Mouse (Mus musculus) stomach, embryonic 15.5 days (tissue): ENCODE results near the gene Mrps16. TPM values are rescaled to one million over a fixed set of nuclear protein-coding genes. Genes with fewer than 3 reads are reported as not detected.

ENCODE experiments used
- ATAC-seq: fragments of 200-750 bp; cut with Nextera tagmentation; 2 replicates; pipeline ENCODE4 v1.8.0; 2017; ENCODE audit warnings: low read depth, moderate number of reproducible peaks, moderate TSS enrichment; ENCODE audit not compliant: insufficient read depth, low FRiP score
- H3K27ac ChIP-seq: fragments of 300-500 bp; sonication (generic); 2 replicates; pipeline ENCODE4 v1.5.1; 2015; ENCODE audit warnings: mild to moderate bottlenecking, inconsistent platforms
- H3K27me3 ChIP-seq: fragments of 300-500 bp; sonication (generic); replicated peaks from 2 replicates; pipeline ENCODE4 v1.6.1; 2015; ENCODE audit warnings: inconsistent platforms
- H3K36me3 ChIP-seq: fragments of 300-500 bp; sonication (generic); 2 replicates; pipeline ENCODE4 v1.6.1; 2015; ENCODE audit warnings: inconsistent platforms
- H3K4me1 ChIP-seq: fragments of 300-500 bp; sonication (generic); 2 replicates; pipeline ENCODE4 v1.6.1; 2015; ENCODE audit warnings: inconsistent platforms
- H3K4me2 ChIP-seq: fragments of 300-500 bp; sonication (generic); 2 replicates; pipeline ENCODE4 v1.6.1; 2015; ENCODE audit warnings: mild to moderate bottlenecking, inconsistent platforms
- H3K4me3 ChIP-seq: fragments of 300-500 bp; sonication (generic); replicated peaks from 2 replicates; pipeline ENCODE4 v1.5.1; 2015; ENCODE audit warnings: inconsistent platforms
- H3K9ac ChIP-seq: fragments of 300-500 bp; sonication (generic); 2 replicates; pipeline ENCODE4 v1.6.1; 2015; ENCODE audit warnings: inconsistent platforms
- H3K9me3 ChIP-seq: fragments of 300-500 bp; sonication (generic); 2 replicates; pipeline ENCODE4 v1.6.1; 2016; ENCODE audit warnings: inconsistent platforms
- WGBS: fragments of 180-500 bp; shearing (Covaris S2); methylation state at CpG from one replicate; pipeline ENCODE4 v1.1.7; 2015; 5-methylcytosine and 5-hydroxymethylcytosine counted together
- polyA plus RNA-seq: library from polyadenylated mRNA; unstranded; fragments of >200 nt; fragmentation: Nextera tagmentation; extraction: Ambion mirVana; gene quantifications from 2 replicates; pipeline ENCODE4 v1.2.1, GENCODE M21; 2015

Mrps16 gene
- polyA plus RNA-seq, 1 experiment from 2014 or later = 85.2 TPM

GRCm38 (mm10) chr14:20392326-20392725, 1.1 kb downstream of the Mrps16 start:
- Histone ChIP-seq H3K4me2 (peak overlapping the region; percentile 24; the same call in 1 of the 2 replicates), H3K4me1 (peaks cover 8% of the 10 kb centered on the region), H3K27ac (no peak overlapping the region), H3K9me3 (no peaks in the 10 kb centered on the region), H3K4me3 (no peak overlapping the region), H3K36me3 (no peaks in the 10 kb centered on the region; the same call in 1 of the 2 replicates), H3K9ac (no peak overlapping the region), H3K27me3 (no peaks in the 10 kb centered on the region)
- ATAC-seq = no peak
- WGBS = 84% methylated on average over 4 of the region's 4 CpGs

GRCm38 (mm10) chr14:20389446-20390079, 3.9 kb downstream of the Mrps16 start:
- Histone ChIP-seq H3K4me3 (peak overlapping the region; percentile 88), H3K4me2 (peak overlapping the region; percentile 70; the same call in 1 of the 2 replicates), H3K36me3 (no peaks in the 10 kb centered on the region; the same call in 1 of the 2 replicates), H3K9me3 (no peaks in the 10 kb centered on the region), H3K27ac (peak overlapping the region; percentile 85; the same call in 1 of the 2 replicates), H3K27me3 (no peaks in the 10 kb centered on the region), H3K9ac (no peak overlapping the region), H3K4me1 (peaks cover 23% of the 10 kb centered on the region)
- no peak for ATAC-seq
- 82% methylated on average over 8 of the region's 8 CpGs for WGBS

- Histone ChIP-seq H3K4me2 (peak within 1 kb of the TSS; percentile 70), H3K9me3 (no peaks in the 10 kb centered on the region), H3K27ac (peak within 1 kb of the TSS; percentile 85), H3K4me1 (peaks cover 20% of the 10 kb centered on the region), H3K9ac (peak within 1 kb of the TSS; percentile 78), H3K36me3 (peaks cover 3% of the 10 kb centered on the region; the same call in 1 of the 2 replicates), H3K27me3 (no peaks in the 10 kb centered on the region), H3K4me3 (peak within 1 kb of the TSS; percentile 88)
- ATAC-seq = peak; percentile 66
- WGBS = under 1% methylated on average over 59 of the region's 59 CpGs
Observed at GRCm38 (mm10) chr14:20388441-20389129, 4.8 kb downstream of the Mrps16 start, which contains the start of gene Dnajc9. TSS of gene Dnajc9 (minus strand) at chr14:20388910.

- H3K27me3 ChIP-seq = no peaks in the 10 kb centered on the region
- H3K27ac ChIP-seq = no peak overlapping the region
- H3K4me3 ChIP-seq = no peak overlapping the region
- H3K4me2 ChIP-seq = no peak overlapping the region
- no peaks in the 10 kb centered on the region for H3K9me3 ChIP-seq
- no peak for ATAC-seq
- H3K4me1 ChIP-seq = no peaks in the 10 kb centered on the region
- H3K36me3 ChIP-seq = peaks cover 20% of the 10 kb centered on the region; the same call in 1 of the 2 replicates
- H3K9ac ChIP-seq = no peak overlapping the region
- 88% methylated on average over 9 of the region's 9 CpGs for WGBS
Observed at GRCm38 (mm10) chr14:20379753-20380430, 13.5 kb downstream of the Mrps16 start.

- Histone ChIP-seq H3K36me3 (peaks cover 23% of the 10 kb centered on the region), H3K4me1 (no peaks in the 10 kb centered on the region), H3K4me3 (no peak overlapping the region), H3K9ac (no peak overlapping the region), H3K9me3 (no peaks in the 10 kb centered on the region), H3K27ac (no peak overlapping the region), H3K4me2 (no peak overlapping the region), H3K27me3 (no peaks in the 10 kb centered on the region)
- ATAC-seq = no peak
- WGBS = 72% methylated on average over 5 of the region's 5 CpGs
Observed at GRCm38 (mm10) chr14:20379087-20379640, 14.3 kb downstream of the Mrps16 start.

GRCm38 (mm10) chr14:20378313-20379061, 14.9 kb downstream of the Mrps16 start:
- H3K27ac ChIP-seq = no peak overlapping the region
- no peak overlapping the region for H3K9ac ChIP-seq
- no peaks in the 10 kb centered on the region for H3K9me3 ChIP-seq
- no peak overlapping the region for H3K4me2 ChIP-seq
- WGBS = 35% methylated on average over 13 of the region's 13 CpGs
- no peak overlapping the region for H3K4me3 ChIP-seq
- no peaks in the 10 kb centered on the region for H3K27me3 ChIP-seq
- H3K36me3 ChIP-seq = peaks cover 22% of the 10 kb centered on the region
- peak; percentile 63; the same call in 1 of the 2 replicates for ATAC-seq
- H3K4me1 ChIP-seq = no peaks in the 10 kb centered on the region

- Histone ChIP-seq H3K4me1 (no peaks in the 10 kb centered on the region), H3K9me3 (no peaks in the 10 kb centered on the region), H3K9ac (no peak overlapping the region), H3K27me3 (no peaks in the 10 kb centered on the region), H3K4me2 (no peak overlapping the region), H3K36me3 (peaks cover 17% of the 10 kb centered on the region), H3K27ac (no peak overlapping the region), H3K4me3 (no peak overlapping the region)
- ATAC-seq = no peak
- 53% methylated on average over 4 of the region's 4 CpGs for WGBS
Observed at GRCm38 (mm10) chr14:20377112-20377521, 16.3 kb downstream of the Mrps16 start.

GRCm38 (mm10) chr14:20371854-20372253, 21.6 kb downstream of the Mrps16 start:
- H3K27ac ChIP-seq = no peak overlapping the region
- no peak for ATAC-seq
- peaks cover 20% of the 10 kb centered on the region for H3K36me3 ChIP-seq
- no peaks in the 10 kb centered on the region for H3K4me1 ChIP-seq
- H3K4me2 ChIP-seq = no peak overlapping the region
- WGBS = 80% methylated on average over 1 of the region's 1 CpGs
- H3K9ac ChIP-seq = no peak overlapping the region
- H3K27me3 ChIP-seq = no peaks in the 10 kb centered on the region
- H3K4me3 ChIP-seq = no peak overlapping the region
- H3K9me3 ChIP-seq = no peaks in the 10 kb centered on the region

GRCm38 (mm10) chr14:20370798-20371197, 22.6 kb downstream of the Mrps16 start:
- Histone ChIP-seq H3K36me3 (peaks cover 20% of the 10 kb centered on the region), H3K9me3 (no peaks in the 10 kb centered on the region), H3K27me3 (no peaks in the 10 kb centered on the region), H3K4me1 (no peaks in the 10 kb centered on the region), H3K4me3 (no peak overlapping the region), H3K9ac (no peak overlapping the region), H3K4me2 (no peak overlapping the region), H3K27ac (no peak overlapping the region)
- no peak for ATAC-seq
- WGBS = 82% methylated on average over 7 of the region's 7 CpGs

GRCm38 (mm10) chr14:20368271-20368670, 25.2 kb downstream of the Mrps16 start:
- Histone ChIP-seq H3K4me3 (no peak overlapping the region), H3K36me3 (peaks cover 16% of the 10 kb centered on the region), H3K9ac (no peak overlapping the region), H3K4me2 (no peak overlapping the region), H3K9me3 (no peaks in the 10 kb centered on the region), H3K27ac (no peak overlapping the region), H3K4me1 (no peaks in the 10 kb centered on the region), H3K27me3 (no peaks in the 10 kb centered on the region)
- no peak for ATAC-seq
- WGBS = 92% methylated on average over 3 of the region's 3 CpGs

- Histone ChIP-seq H3K27ac (no peak overlapping the region), H3K4me2 (no peak overlapping the region), H3K4me3 (no peak overlapping the region), H3K4me1 (no peaks in the 10 kb centered on the region), H3K9ac (no peak overlapping the region), H3K27me3 (no peaks in the 10 kb centered on the region), H3K9me3 (no peaks in the 10 kb centered on the region), H3K36me3 (peaks cover 41% of the 10 kb centered on the region)
- ATAC-seq = no peak
- 92% methylated on average over 4 of the region's 4 CpGs for WGBS
Observed at GRCm38 (mm10) chr14:20363230-20363629, 30.2 kb downstream of the Mrps16 start.
